In the genomic region with DNA sequence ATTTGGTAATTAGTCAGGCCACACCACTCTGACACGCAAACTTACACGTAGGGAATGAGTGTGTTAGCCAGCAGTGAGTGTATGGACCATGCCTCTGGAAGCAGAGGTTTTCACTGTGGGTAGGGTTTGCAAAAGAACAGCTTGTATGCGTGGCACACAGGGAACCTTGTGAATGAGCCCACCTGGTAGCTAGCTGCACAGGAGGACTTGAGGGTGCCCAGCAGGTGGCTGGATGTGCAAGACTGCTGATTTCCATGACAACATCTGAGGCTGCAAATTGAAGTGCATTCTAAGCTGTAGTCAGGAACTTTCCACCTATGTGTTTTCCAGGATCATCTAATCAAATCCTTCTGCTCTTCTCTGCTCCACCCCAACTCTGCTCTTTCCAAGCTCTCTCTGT, we compare ENCODE assay signal across 32 mouse cellular contexts. TPM values are rescaled to one million over a fixed set of nuclear protein-coding genes. Genes with fewer than 3 reads are reported as not detected.
DNase-seq lines count a peak whose midpoint lies in the region; ATAC-seq and TF ChIP-seq lines count a peak whose summit lies in the region.
"Had no signal": no experiment of that assay in that cellular context is flagged by ENCODE, and none has a peak within 500 bp of the region (broad histone marks: within the 10 kb centered on the region; RNA-seq: fewer than 3 reads in every experiment).

No protein-coding gene starts in this region.

- no peak overlapping the region for H3K4me3 ChIP-seq in ES-Bruce4 (ENCODE audit: low read depth, low read length)
- H3K4me3 ChIP-seq: embryonic facial prominence, embryonic 13.5 days; embryonic facial prominence, embryonic 15.5 days; erythroblast, embryonic 14.5 days; forebrain, embryonic 10.5 days; forebrain, embryonic 12.5 days had no signal

- peak; percentile 55 for DNase-seq in R1 (ENCODE audit: low read depth, low spot score)
- no peak for DNase-seq in gastrocnemius, adult 18-20 months (ENCODE audit: low spot score)
- DNase-seq: adrenal gland, adult 8-10 months; adrenal gland, postnatal 14 days; adrenal gland, postnatal 36 days; cerebellum, adult 11 months; cerebellum, adult 18-20 months; cerebellum, adult 8-10 months; cerebellum, adult 9-11 months; cerebellum, postnatal 14 days; cerebellum, postnatal 36 days; embryo, embryonic 11 days had no signal

- no peak for TF ChIP-seq CTCF in ES-Bruce4 (IDR thresholded peaks at IDR 0.05; ENCODE audit: low read depth, low read length)

- no peak for TF ChIP-seq POLR2A in ES-Bruce4 (IDR thresholded peaks at IDR 0.05; ENCODE audit: insufficient read depth, low read length)

- no peak overlapping the region for H3K27ac ChIP-seq in ES-Bruce4 (ENCODE audit: insufficient read depth, low read length)
- H3K27ac ChIP-seq: embryonic facial prominence, embryonic 13.5 days; embryonic facial prominence, embryonic 15.5 days; forebrain, embryonic 10.5 days; forebrain, embryonic 12.5 days had no signal

- no peaks in the 10 kb centered on the region for H3K36me3 ChIP-seq in ES-Bruce4 (ENCODE audit: control insufficient read depth, insufficient read depth, low read length, poor library complexity, severe bottlenecking)
- H3K36me3 ChIP-seq: embryonic facial prominence, embryonic 13.5 days; embryonic facial prominence, embryonic 15.5 days; forebrain, embryonic 10.5 days; forebrain, embryonic 12.5 days had no signal

- TF ChIP-seq EP300 in ES-Bruce4 (IDR thresholded peaks at IDR 0.05; ENCODE audit: insufficient read depth, low read depth, low read length): peak; percentile 68; the same call in 1 of the 2 replicates

- H3K4me1 ChIP-seq in ES-Bruce4 (ENCODE audit: control insufficient read depth, insufficient read depth, low read length): peaks cover 2% of the 10 kb centered on the region
- H3K4me1 ChIP-seq: embryonic facial prominence, embryonic 13.5 days; embryonic facial prominence, embryonic 15.5 days had no signal

- H3K27me3 ChIP-seq in ES-Bruce4 (ENCODE audit: control insufficient read depth, insufficient read depth, low read length, poor library complexity, severe bottlenecking): peaks cover 1% of the 10 kb centered on the region; the same call in 1 of the 2 replicates

- no peaks in the 10 kb centered on the region; the same call in 1 of the 2 replicates for H3K9me3 ChIP-seq in ES-Bruce4 (replicated peaks; ENCODE audit: control insufficient read depth, insufficient read depth, low read length, poor library complexity, severe bottlenecking)
- H3K9me3 ChIP-seq: embryonic facial prominence, embryonic 13.5 days; embryonic facial prominence, embryonic 15.5 days; forebrain, embryonic 10.5 days; forebrain, embryonic 12.5 days had no signal

- no peak overlapping the region for H3K9ac ChIP-seq in ES-Bruce4 (ENCODE audit: low read depth, poor library complexity, severe bottlenecking)
- H3K9ac ChIP-seq: embryonic facial prominence, embryonic 13.5 days; embryonic facial prominence, embryonic 15.5 days; forebrain, embryonic 12.5 days had no signal

- no peak for ATAC-seq in inflammation-experienced regulatory T-cells, adult 6 months
- ATAC-seq in CD4-positive, CD25-positive, alpha-beta regulatory T cell, adult 4 months: no peak
- ATAC-seq: activated CD4-positive, CD25-positive, alpha-beta regulatory T cell, adult 4 months; forebrain, embryonic 14.5 days; forebrain, embryonic 16.5 days had no signal

RNA-seq across cellular contexts. Expression of a gene that starts 7.6 kb away (rescaled TPM):
- polyA plus RNA-seq in ES-Bruce4 (2011; ENCODE audit: insufficient read depth, insufficient read length, low read depth, missing spikeins): not detected in 2 replicates
- not detected for total RNA-seq in gastrocnemius, adult 18-20 months (2021)
- not detected for polyA plus RNA-seq in inflammation-experienced regulatory T-cells, adult 6 months (2017; shearing (Covaris generic))
- not detected for polyA plus RNA-seq in CD4-positive, CD25-positive, alpha-beta regulatory T cell, adult 4 months (2017; shearing (Covaris generic))
- total RNA-seq: adrenal gland, adult 18-20 months; adrenal gland, adult 8-10 months; adrenal gland, postnatal 14 days; adrenal gland, postnatal 36 days; CH12.LX; common myeloid progenitor, adult 5-6 weeks; ES-E14; MEL had no signal
- polyA plus RNA-seq: activated CD4-positive, CD25-positive, alpha-beta regulatory T cell, adult 4 months; brain, embryonic 14.5 days; C2C12; embryonic facial prominence, embryonic 11.5 days; embryonic facial prominence, embryonic 13.5 days; erythroblast, embryonic 14.5 days; forebrain, embryonic 10.5 days; forebrain, embryonic 12.5 days; forebrain, embryonic 14.5 days; forebrain, embryonic 16.5 days had no signal

RNA-seq across cellular contexts. Expression of a gene that starts 19.0 kb away (rescaled TPM):
- not detected in 2 replicates for polyA plus RNA-seq in ES-Bruce4 (2011; ENCODE audit: insufficient read depth, insufficient read length, low read depth, missing spikeins)
- not detected for total RNA-seq in gastrocnemius, adult 18-20 months (2021)
- not detected for polyA plus RNA-seq in inflammation-experienced regulatory T-cells, adult 6 months (2017; shearing (Covaris generic))
- polyA plus RNA-seq in CD4-positive, CD25-positive, alpha-beta regulatory T cell, adult 4 months (2017; shearing (Covaris generic)): not detected
- total RNA-seq: adrenal gland, adult 18-20 months; adrenal gland, adult 8-10 months; adrenal gland, postnatal 14 days; adrenal gland, postnatal 36 days; CH12.LX; common myeloid progenitor, adult 5-6 weeks; ES-E14; MEL had no signal
- polyA plus RNA-seq: brain, embryonic 14.5 days; C2C12; embryonic facial prominence, embryonic 11.5 days; embryonic facial prominence, embryonic 13.5 days; erythroblast, embryonic 14.5 days; forebrain, embryonic 10.5 days; forebrain, embryonic 12.5 days; forebrain, embryonic 14.5 days; forebrain, embryonic 16.5 days; frontal cortex, adult 2 months had no signal

RNA-seq across cellular contexts. Expression of a gene that starts 19.6 kb away (rescaled TPM):
- not detected in 2 replicates for polyA plus RNA-seq in ES-Bruce4 (2011; ENCODE audit: insufficient read depth, insufficient read length, low read depth, missing spikeins)
- not detected for total RNA-seq in gastrocnemius, adult 18-20 months (2021)
- polyA plus RNA-seq in inflammation-experienced regulatory T-cells, adult 6 months (2017; shearing (Covaris generic)): not detected
- not detected for polyA plus RNA-seq in CD4-positive, CD25-positive, alpha-beta regulatory T cell, adult 4 months (2017; shearing (Covaris generic))
- total RNA-seq: adrenal gland, adult 18-20 months; adrenal gland, adult 8-10 months; adrenal gland, postnatal 14 days; adrenal gland, postnatal 36 days; CH12.LX; common myeloid progenitor, adult 5-6 weeks; ES-E14; MEL had no signal
- polyA plus RNA-seq: activated CD4-positive, CD25-positive, alpha-beta regulatory T cell, adult 4 months; brain, embryonic 14.5 days; C2C12; embryonic facial prominence, embryonic 11.5 days; embryonic facial prominence, embryonic 13.5 days; erythroblast, embryonic 14.5 days; forebrain, embryonic 10.5 days; forebrain, embryonic 12.5 days; forebrain, embryonic 14.5 days; forebrain, embryonic 16.5 days; frontal cortex, adult 2 months had no signal

RNA-seq across cellular contexts. Expression of a gene that starts 36.3 kb away (rescaled TPM):
- polyA plus RNA-seq in ES-Bruce4 (2011; ENCODE audit: insufficient read depth, insufficient read length, low read depth, missing spikeins): not detected in 2 replicates
- not detected for total RNA-seq in gastrocnemius, adult 18-20 months (2021)
- not detected for polyA plus RNA-seq in inflammation-experienced regulatory T-cells, adult 6 months (2017; shearing (Covaris generic))
- polyA plus RNA-seq in CD4-positive, CD25-positive, alpha-beta regulatory T cell, adult 4 months (2017; shearing (Covaris generic)): under 1 TPM in 1 of 2 experiments, not detected in 1; 0.09 TPM
- total RNA-seq: adrenal gland, adult 18-20 months; adrenal gland, adult 8-10 months; adrenal gland, postnatal 14 days; adrenal gland, postnatal 36 days; CH12.LX; common myeloid progenitor, adult 5-6 weeks; MEL had no signal
- polyA plus RNA-seq: activated CD4-positive, CD25-positive, alpha-beta regulatory T cell, adult 4 months; brain, embryonic 14.5 days; C2C12; erythroblast, embryonic 14.5 days; forebrain, embryonic 10.5 days; forebrain, embryonic 12.5 days; forebrain, embryonic 14.5 days; forebrain, embryonic 16.5 days had no signal

RNA-seq across cellular contexts. Expression of a gene that starts 42.8 kb away (rescaled TPM):
- not detected in 2 replicates for polyA plus RNA-seq in ES-Bruce4 (2011; ENCODE audit: insufficient read depth, insufficient read length, low read depth, missing spikeins)
- total RNA-seq in gastrocnemius, adult 18-20 months (2021): not detected
- polyA plus RNA-seq in inflammation-experienced regulatory T-cells, adult 6 months (2017; shearing (Covaris generic)): not detected
- not detected for polyA plus RNA-seq in CD4-positive, CD25-positive, alpha-beta regulatory T cell, adult 4 months (2017; shearing (Covaris generic))
- total RNA-seq: adrenal gland, adult 18-20 months; adrenal gland, adult 8-10 months; adrenal gland, postnatal 14 days; adrenal gland, postnatal 36 days; CH12.LX; common myeloid progenitor, adult 5-6 weeks; ES-E14; MEL had no signal
- polyA plus RNA-seq: activated CD4-positive, CD25-positive, alpha-beta regulatory T cell, adult 4 months; brain, embryonic 14.5 days; C2C12; embryonic facial prominence, embryonic 11.5 days; embryonic facial prominence, embryonic 13.5 days; embryonic facial prominence, embryonic 15.5 days; erythroblast, embryonic 14.5 days; forebrain, embryonic 10.5 days; forebrain, embryonic 12.5 days; forebrain, embryonic 14.5 days; forebrain, embryonic 16.5 days; frontal cortex, adult 2 months had no signal
